Mouse (Mus musculus) gastrocnemius, postnatal 25 days (tissue): Measurements from ENCODE around the gene Nptx1. TPM values are rescaled to one million over a fixed set of nuclear protein-coding genes. Genes with fewer than 3 reads are reported as not detected.
A peak's percentile ranks its signal among the peaks of the same experiment; 100 is the strongest.

Experiments used
- DNase-seq: peaks from one replicate; pipeline ENCODE4 v3.0.0; 2022
- total RNA-seq, 2 experiments: library from RNA; stranded (reverse); gene quantifications; 1 replicate in 1 of 2; 2 replicates in 1 of 2; pipeline ENCODE4 v1.2.3; 2021

Nptx1 gene
- total RNA-seq, 2 experiments from 2014 or later, result 0.08 to 0.19 TPM

DNA sequence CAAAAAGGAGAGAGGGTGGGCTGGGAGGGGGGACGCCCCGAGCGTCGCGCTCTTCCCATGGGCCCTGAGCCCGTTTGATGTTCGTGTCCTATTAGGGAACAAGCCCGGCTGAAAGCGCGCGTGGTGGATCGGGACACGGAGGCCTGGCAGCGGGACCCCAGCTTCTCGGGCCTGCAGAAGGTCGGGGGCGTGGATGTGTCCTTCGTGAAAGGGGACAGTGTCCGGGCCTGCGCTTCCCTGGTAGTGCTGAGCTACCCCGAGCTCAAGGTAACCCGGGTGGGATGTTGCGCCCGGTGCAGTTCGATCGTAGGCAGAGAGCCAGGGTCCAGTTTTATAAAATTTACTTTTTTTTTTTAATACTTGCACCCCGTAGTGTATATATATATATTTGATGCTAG is 55.9 kb downstream of the Nptx1 start:
- no peak for DNase-seq

DNA sequence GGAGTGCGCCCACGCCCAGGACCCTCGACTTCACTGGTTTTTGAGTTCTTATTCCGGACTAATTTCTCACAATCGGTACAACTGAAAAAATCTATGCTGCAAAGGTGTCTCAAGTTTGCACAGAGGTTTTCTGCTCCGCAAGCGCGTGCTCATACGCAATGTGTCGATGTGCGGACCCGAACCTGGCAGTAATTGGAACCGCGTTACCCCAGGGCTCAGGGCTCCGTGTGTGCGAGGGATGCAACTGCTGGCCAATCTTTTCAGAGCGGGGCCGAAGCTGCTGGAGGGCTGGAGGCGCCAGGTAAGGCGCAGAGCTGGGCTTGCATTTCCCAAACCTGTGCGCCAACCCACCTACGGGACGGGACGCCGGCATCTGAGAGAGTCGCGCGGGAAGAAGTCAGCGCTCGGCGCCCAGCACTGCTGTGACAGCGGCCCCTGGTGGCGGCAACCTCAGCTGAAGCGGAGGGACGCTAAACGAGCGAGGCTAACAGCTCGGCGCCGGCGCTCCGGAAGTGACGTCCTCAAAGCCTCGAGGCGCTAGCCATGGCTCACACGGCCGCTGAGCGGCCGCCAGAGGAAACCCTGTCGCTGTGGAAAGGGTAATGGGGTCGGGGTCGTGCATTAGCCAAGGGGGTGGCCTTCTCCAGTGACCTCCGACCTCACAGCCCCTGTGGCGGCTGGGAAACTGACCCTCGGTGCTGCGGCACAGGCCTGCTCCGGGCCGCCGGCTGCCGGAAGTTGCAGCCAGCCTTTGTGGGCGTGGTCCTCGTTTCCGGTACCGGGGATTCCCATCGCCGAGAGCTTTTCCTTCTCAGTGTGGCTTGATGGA is 56.5 kb downstream of the Nptx1 start, which contains the start of gene Endov:
Endov (plus strand) TSS at position 487 of the 829 bp plus-strand sequence.
- DNase-seq, result peak; percentile 93

Other genes starting within 250 kb of the Nptx1 start
- gene Eif4a3, start 247.7 kb downstream of the Nptx1 start, total RNA-seq, result 10 to 100 TPM; 29.9 to 36.9 TPM
- under 1 TPM; 0.43 to 0.51 TPM for gene Card14, start 240.0 kb downstream of the Nptx1 start, total RNA-seq
- 1 to 10 TPM; 3.1 to 3.3 TPM for gene Sgsh, start 192.2 kb downstream of the Nptx1 start, total RNA-seq
- 1 to 10 TPM; 2.4 to 3.5 TPM for gene Slc26a11, start 192.2 kb downstream of the Nptx1 start, total RNA-seq
- gene Rnf213, start 154.7 kb downstream of the Nptx1 start, total RNA-seq, result 1 to 10 TPM; 5.2 to 5.7 TPM
- 1 to 10 TPM; 3.9 to 4.8 TPM for gene Endov, start 56.4 kb downstream of the Nptx1 start, total RNA-seq
- 10 to 100 TPM; 23.7 to 24.8 TPM for gene Rptor, start 55.2 kb upstream of the Nptx1 start, total RNA-seq